7 mouse cellular contexts compared by ENCODE assay signal in genomic region chr16:49724232-49724631, GRCm38 (mm10).
"Had no signal": no experiment of that assay in that cellular context is flagged by ENCODE, and none has a peak within 500 bp of the region (broad histone marks: within the 10 kb centered on the region; RNA-seq: fewer than 3 reads in every experiment).

No protein-coding gene starts in this region.

- DNase-seq: kidney, adult 2 months; kidney, postnatal 25 days; layer of hippocampus, postnatal 36 days; liver, embryonic 13.5 days; liver, postnatal 0 days; thymus, adult 18-20 months; thymus, postnatal 14 days had no signal

- ATAC-seq: liver, postnatal 0 days had no signal
